Mouse (Mus musculus): ENCODE measurements around the gene Ep400. TPM values are rescaled to one million over a fixed set of nuclear protein-coding genes. Genes with fewer than 3 reads are reported as not detected.
A peak's percentile ranks its signal among the peaks of the same experiment; 100 is the strongest.

The Ep400 gene
- polyA plus RNA-seq, 2 experiments = 38.2 to 62.2 TPM

DNA sequence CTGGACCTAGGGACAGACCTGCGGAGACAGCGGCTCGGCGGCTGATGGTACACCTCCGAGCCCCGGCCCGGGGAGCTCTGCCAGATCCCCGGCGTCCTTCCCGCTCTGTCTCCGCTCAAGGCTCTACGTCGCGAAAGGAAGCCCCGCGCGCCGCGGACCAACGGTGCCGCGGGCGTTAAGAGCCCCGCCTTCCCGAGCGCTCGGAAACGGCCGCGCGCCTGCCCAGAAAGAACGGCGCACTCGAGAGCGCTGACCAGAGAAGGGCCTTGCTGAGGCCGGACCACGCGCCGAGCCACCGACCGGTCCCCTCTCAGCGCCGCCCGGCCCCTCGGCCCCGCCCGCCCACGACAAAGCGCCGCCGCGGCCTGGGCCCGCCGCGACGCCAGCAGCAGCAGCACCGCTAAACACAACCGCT, 479 bp downstream of the Ep400 start:
- no peaks in the 10 kb centered on the region for H3K9me3 ChIP-seq (ENCODE audit: control insufficient read depth, low read length)
- ATAC-seq (ENCODE audit: low FRiP score, low read depth) = peak; percentile 25
- 2% methylated on average over 28 of the region's 58 CpGs for WGBS

DNA sequence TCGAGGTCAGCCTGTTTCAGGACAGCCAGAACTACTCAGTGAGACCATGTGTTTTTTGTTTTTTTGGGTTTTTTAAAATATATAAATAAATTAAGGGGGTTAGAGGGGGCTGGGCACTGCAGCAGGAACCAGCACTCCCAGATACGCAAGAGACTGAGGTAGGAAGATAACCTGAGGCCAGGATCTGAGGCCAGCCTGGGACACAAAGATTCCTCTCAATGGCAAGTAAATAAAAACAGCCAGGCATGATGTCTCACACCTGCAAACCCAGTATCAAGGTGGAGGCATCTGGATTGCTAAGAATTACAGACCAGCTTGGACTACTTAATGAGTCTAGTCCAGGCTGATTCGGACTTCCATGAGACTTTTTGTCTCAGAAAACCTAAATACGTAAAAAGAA, 1.2 kb downstream of the Ep400 start:
- Histone ChIP-seq H3K36me3 (ENCODE audit: control insufficient read depth, insufficient read depth, low read length) (peaks cover 20% of the 10 kb centered on the region), H3K4me3 (replicated peaks; ENCODE audit: low read length) (peak overlapping the region; percentile 95), H3K9ac (ENCODE audit: low read depth, low read length, severe bottlenecking) (peak overlapping the region; percentile 93), H3K9me3 (ENCODE audit: control insufficient read depth, low read length) (no peaks in the 10 kb centered on the region), H3K27me3 (ENCODE audit: control insufficient read depth, insufficient read depth, low read length) (no peaks in the 10 kb centered on the region), H3K27ac (replicated peaks; ENCODE audit: low read depth, low read length) (no peak overlapping the region), H3K4me1 (ENCODE audit: control insufficient read depth, insufficient read depth, low read length) (peaks cover 13% of the 10 kb centered on the region; the same call in 1 of the 2 replicates), H3K4me2 (replicated peaks; ENCODE audit: low read depth, low read length, severe bottlenecking) (peak overlapping the region; percentile 68)
- ATAC-seq (ENCODE audit: low FRiP score, low read depth) = no peak
- no peak for TF ChIP-seq POLR2A (IDR thresholded peaks at IDR 0.05; ENCODE audit: borderline replicate concordance, extremely low read depth, insufficient read depth, insufficient read length)
- DNase-seq (ENCODE audit: low spot score) = no peak
- 60% methylated on average over 4 of the region's 4 CpGs for WGBS

More for the DNA sequence above, 479 bp downstream of the Ep400 start:
- Histone ChIP-seq H3K4me1 (ENCODE audit: control insufficient read depth, insufficient read depth, low read length) (peaks cover 13% of the 10 kb centered on the region; the same call in 1 of the 2 replicates), H3K27me3 (ENCODE audit: control insufficient read depth, insufficient read depth, low read length) (no peaks in the 10 kb centered on the region), H3K27ac (replicated peaks; ENCODE audit: low read depth, low read length) (peak overlapping the region; percentile 90), H3K36me3 (ENCODE audit: control insufficient read depth, insufficient read depth, low read length) (peaks cover 28% of the 10 kb centered on the region), H3K4me3 (replicated peaks; ENCODE audit: low read length) (peak overlapping the region; percentile 95), H3K4me2 (replicated peaks; ENCODE audit: low read depth, low read length, severe bottlenecking) (peak overlapping the region; percentile 68), H3K9ac (ENCODE audit: low read depth, low read length, severe bottlenecking) (peak overlapping the region; percentile 93)
- DNase-seq (ENCODE audit: low spot score) = peak; percentile 44
- no peak for TF ChIP-seq POLR2A (IDR thresholded peaks at IDR 0.05; ENCODE audit: borderline replicate concordance, extremely low read depth, insufficient read depth, insufficient read length)

GRCm38 (mm10) chr5:110763890-110764289, 6.6 kb downstream of the Ep400 start:
- Histone ChIP-seq H3K4me1 (ENCODE audit: control insufficient read depth, insufficient read depth, low read length) (peaks cover 7% of the 10 kb centered on the region; the same call in 1 of the 2 replicates), H3K36me3 (ENCODE audit: control insufficient read depth, insufficient read depth, low read length) (no peaks in the 10 kb centered on the region), H3K27me3 (ENCODE audit: control insufficient read depth, insufficient read depth, low read length) (no peaks in the 10 kb centered on the region), H3K4me2 (replicated peaks; ENCODE audit: low read depth, low read length, severe bottlenecking) (no peak overlapping the region), H3K27ac (replicated peaks; ENCODE audit: low read depth, low read length) (no peak overlapping the region), H3K9ac (ENCODE audit: low read depth, low read length, severe bottlenecking) (no peak overlapping the region), H3K4me3 (replicated peaks; ENCODE audit: low read length) (no peak overlapping the region), H3K9me3 (ENCODE audit: control insufficient read depth, low read length) (no peaks in the 10 kb centered on the region)
- WGBS = 92% methylated on average over 8 of the region's 8 CpGs
- no peak for TF ChIP-seq POLR2A (IDR thresholded peaks at IDR 0.05; ENCODE audit: borderline replicate concordance, extremely low read depth, insufficient read depth, insufficient read length)
- ATAC-seq (ENCODE audit: low FRiP score, low read depth) = no peak
- no peak for DNase-seq (ENCODE audit: low spot score)

GRCm38 (mm10) chr5:110745021-110745420, 25.5 kb downstream of the Ep400 start:
- Histone ChIP-seq H3K4me1 (ENCODE audit: control insufficient read depth, insufficient read depth, low read length) (no peaks in the 10 kb centered on the region), H3K9me3 (ENCODE audit: control insufficient read depth, low read length) (no peaks in the 10 kb centered on the region), H3K27me3 (ENCODE audit: control insufficient read depth, insufficient read depth, low read length) (no peaks in the 10 kb centered on the region), H3K4me3 (replicated peaks; ENCODE audit: low read length) (no peak overlapping the region), H3K36me3 (ENCODE audit: control insufficient read depth, insufficient read depth, low read length) (peaks cover 27% of the 10 kb centered on the region), H3K4me2 (replicated peaks; ENCODE audit: low read depth, low read length, severe bottlenecking) (no peak overlapping the region), H3K9ac (ENCODE audit: low read depth, low read length, severe bottlenecking) (no peak overlapping the region), H3K27ac (replicated peaks; ENCODE audit: low read depth, low read length) (no peak overlapping the region)
- no peak for TF ChIP-seq POLR2A (IDR thresholded peaks at IDR 0.05; ENCODE audit: borderline replicate concordance, extremely low read depth, insufficient read depth, insufficient read length)
- no peak for DNase-seq (ENCODE audit: low spot score)
- WGBS = 84% methylated on average over 1 of the region's 1 CpGs
- no peak for ATAC-seq (ENCODE audit: low FRiP score, low read depth)

GRCm38 (mm10) chr5:110739496-110740275, 30.8 kb downstream of the Ep400 start:
- no peak for TF ChIP-seq POLR2A (IDR thresholded peaks at IDR 0.05; ENCODE audit: borderline replicate concordance, extremely low read depth, insufficient read depth, insufficient read length)
- Histone ChIP-seq H3K27ac (replicated peaks; ENCODE audit: low read depth, low read length) (no peak overlapping the region), H3K9me3 (ENCODE audit: control insufficient read depth, low read length) (no peaks in the 10 kb centered on the region), H3K4me3 (replicated peaks; ENCODE audit: low read length) (no peak overlapping the region), H3K36me3 (ENCODE audit: control insufficient read depth, insufficient read depth, low read length) (peaks cover 66% of the 10 kb centered on the region), H3K27me3 (ENCODE audit: control insufficient read depth, insufficient read depth, low read length) (no peaks in the 10 kb centered on the region), H3K9ac (ENCODE audit: low read depth, low read length, severe bottlenecking) (no peak overlapping the region), H3K4me2 (replicated peaks; ENCODE audit: low read depth, low read length, severe bottlenecking) (no peak overlapping the region), H3K4me1 (ENCODE audit: control insufficient read depth, insufficient read depth, low read length) (no peaks in the 10 kb centered on the region)
- WGBS = 95% methylated on average over 7 of the region's 7 CpGs
- ATAC-seq (ENCODE audit: low FRiP score, low read depth) (no peak), DNase-seq (ENCODE audit: low spot score) (no peak)

All from limb, embryonic 14.5 days (tissue).